Mouse (Mus musculus) midbrain, embryonic 14.5 days (tissue): ENCODE data around the gene Glb1l. TPM values are rescaled to one million over a fixed set of nuclear protein-coding genes. Genes with fewer than 3 reads are reported as not detected.

ENCODE experiments used
- ATAC-seq: fragments of 200-750 bp; cut with Nextera tagmentation; 2 replicates; pipeline ENCODE4 v1.8.0; 2017; ENCODE audit warnings: moderate number of reproducible peaks, moderate library complexity; ENCODE audit not compliant: low FRiP score, low TSS enrichment
- DNase-seq: peaks from one replicate; pipeline ENCODE4 v3.0.0-alpha.2; 2015
- H3K27ac ChIP-seq: fragments of 300-500 bp; sonication (generic); replicated peaks from 2 replicates; pipeline ENCODE4 v1.5.1; 2014; ENCODE audit warnings: mild to moderate bottlenecking, low read depth, low read length, moderate library complexity
- H3K27me3 ChIP-seq: fragments of 300-500 bp; sonication (generic); 2 replicates; pipeline ENCODE4 v1.6.1; 2014; ENCODE audit warnings: low read length, control low read depth, mixed read lengths; ENCODE audit not compliant: control insufficient read depth, insufficient read depth
- H3K36me3 ChIP-seq: fragments of 300-500 bp; sonication (generic); 2 replicates; pipeline ENCODE4 v1.6.1; 2014; ENCODE audit warnings: low read length, control low read depth; ENCODE audit not compliant: control insufficient read depth, insufficient read depth
- H3K4me1 ChIP-seq: fragments of 300-500 bp; sonication (generic); 2 replicates; pipeline ENCODE4 v1.6.1; 2014; ENCODE audit warnings: mild to moderate bottlenecking, antibody characterized with exemption, low read length, control low read depth; ENCODE audit not compliant: control insufficient read depth, insufficient read depth
- H3K4me2 ChIP-seq: fragments of 300-500 bp; sonication (generic); 2 replicates; pipeline ENCODE4 v1.6.1; 2014; ENCODE audit warnings: mild to moderate bottlenecking, low read length, moderate library complexity
- H3K4me3 ChIP-seq: fragments of 300-500 bp; sonication (generic); replicated peaks from 2 replicates; pipeline ENCODE4 v1.5.1; 2014; ENCODE audit warnings: low read depth, low read length
- H3K9ac ChIP-seq: fragments of 300-500 bp; sonication (generic); replicated peaks from 2 replicates; pipeline ENCODE4 v1.6.1; 2014; ENCODE audit warnings: mild to moderate bottlenecking, low read length, moderate library complexity
- H3K9me3 ChIP-seq: fragments of 300-500 bp; sonication (generic); 2 replicates; pipeline ENCODE4 v1.6.1; 2016; ENCODE audit warnings: low read length, control low read depth, mixed read lengths; ENCODE audit not compliant: control insufficient read depth
- WGBS: fragments of 180-500 bp; shearing (Covaris S2); extraction: QIAGEN DNeasy Blood & Tissue Kit; methylation state at CpG from one replicate; pipeline ENCODE4 v1.1.7; 2014; 5-methylcytosine and 5-hydroxymethylcytosine counted together
- polyA plus RNA-seq: library from polyadenylated mRNA; unstranded; fragments of >200 nt; fragmentation: Nextera tagmentation; extraction: Ambion mirVana; gene quantifications from 2 replicates; pipeline ENCODE4 v1.2.1, GENCODE M21; 2014

Gene Glb1l
- polyA plus RNA-seq, 1 experiment from 2014 or later = 24.2 TPM

- Histone ChIP-seq H3K4me1 (no peaks in the 10 kb centered on the region; the same call in 1 of the 2 replicates), H3K9ac (no peak overlapping the region), H3K27me3 (no peaks in the 10 kb centered on the region), H3K27ac (no peak overlapping the region), H3K9me3 (no peaks in the 10 kb centered on the region), H3K36me3 (no peaks in the 10 kb centered on the region; the same call in 1 of the 2 replicates), H3K4me3 (no peak overlapping the region), H3K4me2 (no peak overlapping the region)
- WGBS = 64% methylated on average over 3 of the region's 3 CpGs
- DNase-seq (no peak), ATAC-seq (no peak)
Observed at GRCm38 (mm10) chr1:75250498-75250897, 39.9 kb upstream of the Glb1l start.

DNA sequence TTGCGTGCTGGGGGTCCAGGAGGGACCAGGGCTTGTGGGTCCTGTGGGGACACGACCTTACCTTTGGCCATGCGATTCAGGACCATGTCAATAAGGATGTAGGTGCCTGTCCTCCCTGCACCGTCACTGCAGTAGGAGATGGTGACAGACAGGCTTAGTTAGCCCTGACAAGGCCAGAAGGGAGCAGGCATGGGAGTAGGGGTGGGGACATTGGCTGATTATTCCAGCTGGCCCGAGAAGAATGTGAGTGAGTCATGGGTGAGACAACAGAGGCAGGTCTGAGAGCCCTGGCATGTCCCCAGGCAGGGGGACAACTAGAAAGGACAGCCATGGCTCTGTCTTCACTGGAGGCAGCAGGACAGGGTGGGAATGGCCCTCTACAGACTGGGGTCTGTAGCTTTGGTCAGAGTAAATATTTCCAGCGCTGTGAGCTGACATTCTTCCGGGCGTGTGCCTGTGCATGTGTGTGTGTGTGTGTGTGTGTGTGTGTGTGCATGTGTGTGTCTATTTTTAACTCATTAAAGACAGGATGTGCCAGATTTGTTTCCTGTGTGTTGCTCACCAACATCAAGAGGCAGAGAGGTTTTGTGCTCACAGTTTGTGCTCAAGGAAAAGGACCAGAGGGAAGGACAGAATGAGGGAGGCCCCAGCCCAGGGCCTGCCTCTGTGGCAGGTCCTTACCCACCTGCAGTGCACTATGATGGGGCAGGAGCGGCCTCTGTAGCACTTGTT, 37.6 kb upstream of the Glb1l start:
- H3K9me3 ChIP-seq = no peaks in the 10 kb centered on the region
- ATAC-seq (no peak), DNase-seq (no peak)
- peaks cover 10% of the 10 kb centered on the region; the same call in 1 of the 2 replicates for H3K36me3 ChIP-seq
- no peaks in the 10 kb centered on the region for H3K27me3 ChIP-seq
- WGBS = 58% methylated on average over 9 of the region's 9 CpGs
- H3K4me3 ChIP-seq = no peak overlapping the region
- H3K4me2 ChIP-seq = no peak overlapping the region
- H3K9ac ChIP-seq = no peak overlapping the region
- no peaks in the 10 kb centered on the region; the same call in 1 of the 2 replicates for H3K4me1 ChIP-seq
- no peak overlapping the region for H3K27ac ChIP-seq

GRCm38 (mm10) chr1:75247071-75247930, 36.7 kb upstream of the Glb1l start:
- no peak for ATAC-seq
- no peak overlapping the region for H3K9ac ChIP-seq
- no peak for DNase-seq

DNA sequence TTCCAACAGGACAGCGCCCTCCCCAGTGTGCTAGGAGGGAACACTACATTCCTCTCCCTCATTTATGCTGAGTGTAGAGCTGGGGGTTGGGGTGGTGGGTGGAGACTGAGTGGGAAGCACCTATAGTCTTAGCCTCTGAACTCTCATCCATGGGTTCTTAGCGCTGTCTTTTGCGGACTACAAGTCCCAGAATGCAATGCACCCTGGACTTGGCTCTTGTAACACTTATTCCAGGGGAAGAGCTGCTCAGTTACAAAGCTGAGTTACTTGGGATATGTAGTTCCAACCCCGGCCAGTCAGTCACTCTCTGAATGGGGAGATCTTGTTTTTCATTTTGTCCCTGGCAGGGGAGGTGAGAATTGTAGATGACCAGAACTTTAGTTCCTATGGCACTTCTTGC, 34.2 kb upstream of the Glb1l start:
- WGBS = 16% methylated on average over 4 of the region's 4 CpGs
- H3K4me2 ChIP-seq = no peak overlapping the region
- H3K9ac ChIP-seq = no peak overlapping the region
- ATAC-seq = peak; percentile 65
- H3K27me3 ChIP-seq = no peaks in the 10 kb centered on the region
- H3K4me1 ChIP-seq = no peaks in the 10 kb centered on the region
- no peak overlapping the region for H3K4me3 ChIP-seq
- no peak overlapping the region for H3K27ac ChIP-seq
- no peaks in the 10 kb centered on the region for H3K9me3 ChIP-seq
- peaks cover 27% of the 10 kb centered on the region for H3K36me3 ChIP-seq
- DNase-seq = peak; percentile 83

More at GRCm38 (mm10) chr1:75247071-75247930, 36.7 kb upstream of the Glb1l start:
- no peaks in the 10 kb centered on the region; the same call in 1 of the 2 replicates for H3K4me1 ChIP-seq
- no peaks in the 10 kb centered on the region for H3K27me3 ChIP-seq
- WGBS = 82% methylated on average over 16 of the region's 16 CpGs
- no peaks in the 10 kb centered on the region for H3K9me3 ChIP-seq
- H3K4me3 ChIP-seq = no peak overlapping the region
- no peak overlapping the region for H3K27ac ChIP-seq
- H3K4me2 ChIP-seq = no peak overlapping the region
- H3K36me3 ChIP-seq = peaks cover 14% of the 10 kb centered on the region; the same call in 1 of the 2 replicates

- H3K4me1 ChIP-seq = no peaks in the 10 kb centered on the region
- H3K27me3 ChIP-seq = no peaks in the 10 kb centered on the region
Observed at GRCm38 (mm10) chr1:75244175-75244826, 33.7 kb upstream of the Glb1l start.

DNA sequence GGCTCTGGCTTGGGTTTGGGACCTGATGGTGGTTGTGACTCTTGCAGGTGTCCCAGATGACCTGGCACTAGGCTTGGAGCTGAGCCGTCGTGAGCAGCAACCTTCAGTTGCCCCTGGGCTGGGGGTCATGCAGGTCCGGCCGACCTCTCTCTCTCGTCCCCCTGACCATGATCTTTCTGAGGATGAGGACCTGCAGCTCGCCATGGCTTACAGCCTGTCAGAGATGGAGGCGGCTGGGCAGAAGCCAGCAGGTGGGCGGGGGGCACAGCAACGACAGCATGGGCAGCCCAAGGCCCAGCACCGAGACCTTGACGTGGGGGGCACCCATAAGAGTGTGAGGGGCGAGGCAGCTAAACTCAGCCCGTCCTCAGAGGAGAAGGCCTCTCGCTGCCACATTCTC, 32.8 kb upstream of the Glb1l start:
- no peak for DNase-seq

More at GRCm38 (mm10) chr1:75244175-75244826, 33.7 kb upstream of the Glb1l start:
- Histone ChIP-seq H3K4me2 (no peak overlapping the region), H3K9ac (no peak overlapping the region), H3K36me3 (peaks cover 32% of the 10 kb centered on the region), H3K27ac (no peak overlapping the region), H3K9me3 (no peaks in the 10 kb centered on the region), H3K4me3 (no peak overlapping the region)
- DNase-seq (no peak), ATAC-seq (peak; percentile 26)
- 82% methylated on average over 12 of the region's 12 CpGs for WGBS

GRCm38 (mm10) chr1:75239591-75239990, 29.0 kb upstream of the Glb1l start:
- Histone ChIP-seq H3K27me3 (no peaks in the 10 kb centered on the region), H3K4me2 (no peak overlapping the region), H3K36me3 (peaks cover 33% of the 10 kb centered on the region), H3K9me3 (no peaks in the 10 kb centered on the region), H3K27ac (no peak overlapping the region), H3K4me3 (no peak overlapping the region), H3K4me1 (peaks cover 8% of the 10 kb centered on the region; the same call in 1 of the 2 replicates), H3K9ac (no peak overlapping the region)
- no peak for ATAC-seq
- 86% methylated on average over 10 of the region's 10 CpGs for WGBS
- DNase-seq = no peak

More for the DNA sequence above, 32.8 kb upstream of the Glb1l start:
- no peaks in the 10 kb centered on the region for H3K4me1 ChIP-seq
- H3K4me2 ChIP-seq = no peak overlapping the region
- no peak overlapping the region for H3K27ac ChIP-seq
- no peaks in the 10 kb centered on the region for H3K9me3 ChIP-seq
- 87% methylated on average over 14 of the region's 14 CpGs for WGBS
- H3K9ac ChIP-seq = no peak overlapping the region
- peaks cover 33% of the 10 kb centered on the region for H3K36me3 ChIP-seq
- H3K27me3 ChIP-seq = no peaks in the 10 kb centered on the region
- H3K4me3 ChIP-seq = no peak overlapping the region
- no peak for ATAC-seq
